Mouse (Mus musculus): ENCODE results near the gene Miip. TPM values are rescaled to one million over a fixed set of nuclear protein-coding genes. Genes with fewer than 3 reads are reported as not detected.
A peak's percentile ranks its signal among the peaks of the same experiment; 100 is the strongest.
"Not testable (repeated sequence)": the region's sequence is repeated elsewhere in the genome, so short reads cannot be mapped to it uniquely, and the experiment has no call there.

The Miip gene
- polyA plus RNA-seq, 1 experiment from 2014 or later, result 37.4 TPM

- H3K27me3 ChIP-seq (ENCODE audit: control insufficient read depth, insufficient read depth, low read length); ATAC-seq (ENCODE audit: insufficient read depth, low FRiP score): not testable (repeated sequence)
These were observed 49.0 kb downstream of the Miip start for GRCm38 (mm10) chr4:147819659-147820058.

GRCm38 (mm10) chr4:147814592-147815167, 53.9 kb downstream of the Miip start:
- 72% methylated on average over 2 of the region's 2 CpGs for WGBS
- Histone ChIP-seq H3K36me3 (ENCODE audit: control insufficient read depth, insufficient read depth, low read length) (0 out of 2 replicates have a peak, but pooled peaks cover 3% of the 10 kb centered on the region), H3K27ac (ENCODE audit: low read length) (no peak overlapping the region), H3K9ac (ENCODE audit: low read length) (no peak overlapping the region), H3K4me2 (ENCODE audit: low read depth, low read length) (no peak overlapping the region), H3K4me3 (replicated peaks; ENCODE audit: low read length) (no peak overlapping the region), H3K27me3 (ENCODE audit: control insufficient read depth, insufficient read depth, low read length) (no peaks in the 10 kb centered on the region), H3K4me1 (ENCODE audit: control insufficient read depth, insufficient read depth, low read length) (no peaks in the 10 kb centered on the region), H3K9me3 (replicated peaks; ENCODE audit: control insufficient read depth, low read length) (no peaks in the 10 kb centered on the region)
- ATAC-seq (ENCODE audit: insufficient read depth, low FRiP score), result no peak

More at GRCm38 (mm10) chr4:147819659-147820058, 49.0 kb downstream of the Miip start:
- not testable (repeated sequence) for H3K4me1 ChIP-seq (ENCODE audit: control insufficient read depth, insufficient read depth, low read length); H3K36me3 ChIP-seq (ENCODE audit: control insufficient read depth, insufficient read depth, low read length); H3K4me2 ChIP-seq (ENCODE audit: low read depth, low read length); H3K9ac ChIP-seq (ENCODE audit: low read length); H3K27ac ChIP-seq (ENCODE audit: low read length); H3K4me3 ChIP-seq (replicated peaks; ENCODE audit: low read length)
- peaks cover 33% of the 10 kb centered on the region for H3K9me3 ChIP-seq (replicated peaks; ENCODE audit: control insufficient read depth, low read length)
- WGBS, result 82% methylated on average over 7 of the region's 7 CpGs

GRCm38 (mm10) chr4:147813249-147813765, 55.3 kb downstream of the Miip start:
- Histone ChIP-seq H3K4me2 (ENCODE audit: low read depth, low read length) (no peak overlapping the region), H3K9me3 (replicated peaks; ENCODE audit: control insufficient read depth, low read length) (no peaks in the 10 kb centered on the region), H3K27me3 (ENCODE audit: control insufficient read depth, insufficient read depth, low read length) (no peaks in the 10 kb centered on the region), H3K36me3 (ENCODE audit: control insufficient read depth, insufficient read depth, low read length) (0 out of 2 replicates have a peak, but pooled peaks cover 3% of the 10 kb centered on the region), H3K4me3 (replicated peaks; ENCODE audit: low read length) (no peak overlapping the region), H3K27ac (ENCODE audit: low read length) (no peak overlapping the region), H3K9ac (ENCODE audit: low read length) (no peak overlapping the region), H3K4me1 (ENCODE audit: control insufficient read depth, insufficient read depth, low read length) (no peaks in the 10 kb centered on the region)
- 42% methylated on average over 5 of the region's 5 CpGs for WGBS
- 0 out of 2 replicates have a peak, but pooled peaks have one; percentile 25 for ATAC-seq (ENCODE audit: insufficient read depth, low FRiP score)

Other genes with a start within 250 kb of the Miip start
- 2.0 and 2.6 TPM in 2 replicates for gene Zfp979, start 226.3 kb downstream of the Miip start, polyA plus RNA-seq (2015; fragmentation: Nextera tagmentation; extraction: Ambion mirVana)
- not detected in 2 replicates for gene Zfp534, start 166.3 kb downstream of the Miip start, polyA plus RNA-seq (2015; fragmentation: Nextera tagmentation; extraction: Ambion mirVana)
- gene Zfp984, start 59.0 kb downstream of the Miip start, polyA plus RNA-seq (2015; fragmentation: Nextera tagmentation; extraction: Ambion mirVana), result 8.7 and 9.3 TPM in 2 replicates
- gene Zfp933, start 20.4 kb downstream of the Miip start, polyA plus RNA-seq (2015; fragmentation: Nextera tagmentation; extraction: Ambion mirVana), result 4.4 and 6.2 TPM in 2 replicates
- gene Fv1, start 163 bp upstream of the Miip start, polyA plus RNA-seq (2015; fragmentation: Nextera tagmentation; extraction: Ambion mirVana), result 10.4 and 11.1 TPM in 2 replicates
- gene Mfn2, start 35.9 kb upstream of the Miip start, polyA plus RNA-seq (2015; fragmentation: Nextera tagmentation; extraction: Ambion mirVana), result 43.0 and 47.4 TPM in 2 replicates
- 56.2 and 56.4 TPM in 2 replicates for gene Plod1, start 68.0 kb upstream of the Miip start, polyA plus RNA-seq (2015; fragmentation: Nextera tagmentation; extraction: Ambion mirVana)
- 5.8 and 7.5 TPM in 2 replicates for gene 2510039O18Rik, start 72.1 kb upstream of the Miip start, polyA plus RNA-seq (2015; fragmentation: Nextera tagmentation; extraction: Ambion mirVana)
- not detected in 2 replicates for gene Nppb, start 117.0 kb upstream of the Miip start, polyA plus RNA-seq (2015; fragmentation: Nextera tagmentation; extraction: Ambion mirVana)
- 0.18 TPM in 1 of 2 replicates, not detected in the other for gene Nppa, start 131.9 kb upstream of the Miip start, polyA plus RNA-seq (2015; fragmentation: Nextera tagmentation; extraction: Ambion mirVana)
- 5.7 and 6.1 TPM in 2 replicates for gene Clcn6, start 170.0 kb upstream of the Miip start, polyA plus RNA-seq (2015; fragmentation: Nextera tagmentation; extraction: Ambion mirVana)
- 26.0 and 26.7 TPM in 2 replicates for gene Mthfr, start 170.3 kb upstream of the Miip start, polyA plus RNA-seq (2015; fragmentation: Nextera tagmentation; extraction: Ambion mirVana)
- 16.5 and 16.9 TPM in 2 replicates for gene Agtrap, start 219.2 kb upstream of the Miip start, polyA plus RNA-seq (2015; fragmentation: Nextera tagmentation; extraction: Ambion mirVana)